Mouse (Mus musculus) lung, embryonic 15.5 days (tissue): ENCODE measurements at regions not wholly inside any gene's neighbourhood (a gene's known extent, or its start where the extent isn't known, plus 50 kb on each side); places are given as distances from the start of the nearest gene placed in this dataset.

ENCODE experiments used
- ATAC-seq: fragments of 200-750 bp; cut with Nextera tagmentation; 2 replicates; pipeline ENCODE4 v1.8.0; 2017; ENCODE audit warnings: moderate number of reproducible peaks, borderline replicate concordance; ENCODE audit not compliant: low FRiP score, low TSS enrichment; ENCODE audit errors: extremely low read depth
- H3K27ac ChIP-seq: fragments of 300-500 bp; sonication (generic); 2 replicates; pipeline ENCODE4 v1.5.1; 2015; ENCODE audit warnings: moderate library complexity, mild to moderate bottlenecking, inconsistent platforms
- H3K27me3 ChIP-seq: fragments of 300-500 bp; sonication (generic); 2 replicates; pipeline ENCODE4 v1.6.1; 2015; ENCODE audit warnings: inconsistent platforms
- H3K36me3 ChIP-seq: fragments of 300-500 bp; sonication (generic); 2 replicates; pipeline ENCODE4 v1.6.1; 2015; ENCODE audit warnings: inconsistent platforms
- H3K4me1 ChIP-seq: fragments of 300-500 bp; sonication (generic); 2 replicates; pipeline ENCODE4 v1.6.1; 2015; ENCODE audit warnings: inconsistent platforms
- H3K4me2 ChIP-seq: fragments of 300-500 bp; sonication (generic); 2 replicates; pipeline ENCODE4 v1.6.1; 2015; ENCODE audit warnings: inconsistent platforms, mild to moderate bottlenecking, moderate library complexity
- H3K4me3 ChIP-seq: fragments of 300-500 bp; sonication (generic); 2 replicates; pipeline ENCODE4 v1.5.1; 2015; ENCODE audit warnings: mild to moderate bottlenecking, inconsistent platforms
- H3K9ac ChIP-seq: fragments of 300-500 bp; sonication (generic); 2 replicates; pipeline ENCODE4 v1.6.1; 2015; ENCODE audit warnings: inconsistent platforms
- H3K9me3 ChIP-seq: fragments of 300-500 bp; sonication (generic); 2 replicates; pipeline ENCODE4 v1.6.1; 2016; ENCODE audit warnings: inconsistent platforms
- WGBS: fragments of 180-500 bp; shearing (Covaris S2); methylation state at CpG from one replicate; pipeline ENCODE4 v1.1.7; 2015; 5-methylcytosine and 5-hydroxymethylcytosine counted together

GRCm38 (mm10) chr3:139780054-139780453 is 574.6 kb downstream of the Stpg2 start:
- Histone ChIP-seq H3K9me3 (no peaks in the 10 kb centered on the region), H3K4me1 (no peaks in the 10 kb centered on the region), H3K4me2 (no peak overlapping the region), H3K4me3 (no peak overlapping the region), H3K27me3 (no peaks in the 10 kb centered on the region), H3K36me3 (no peaks in the 10 kb centered on the region), H3K9ac (no peak overlapping the region), H3K27ac (no peak overlapping the region)
- no peak for ATAC-seq
- WGBS, result 80% methylated on average over 5 of the region's 6 CpGs

- Histone ChIP-seq H3K4me3 (no peak overlapping the region), H3K27me3 (no peaks in the 10 kb centered on the region), H3K9ac (no peak overlapping the region), H3K27ac (no peak overlapping the region), H3K4me1 (no peaks in the 10 kb centered on the region), H3K4me2 (no peak overlapping the region), H3K9me3 (no peaks in the 10 kb centered on the region), H3K36me3 (no peaks in the 10 kb centered on the region)
- ATAC-seq, result no peak
- 65% methylated on average over 3 of the region's 3 CpGs for WGBS
These were observed 577.9 kb downstream of the Stpg2 start for GRCm38 (mm10) chr3:139783406-139783805.

GRCm38 (mm10) chr3:139786510-139786909 is 581.0 kb downstream of the Stpg2 start:
- Histone ChIP-seq H3K27ac (no peak overlapping the region), H3K9me3 (no peaks in the 10 kb centered on the region), H3K4me1 (no peaks in the 10 kb centered on the region), H3K9ac (no peak overlapping the region), H3K27me3 (no peaks in the 10 kb centered on the region), H3K4me3 (no peak overlapping the region), H3K4me2 (no peak overlapping the region), H3K36me3 (no peaks in the 10 kb centered on the region)
- WGBS, result 78% methylated on average over 1 of the region's 1 CpGs
- no peak for ATAC-seq

- Histone ChIP-seq H3K9ac (no peak overlapping the region), H3K27me3 (no peaks in the 10 kb centered on the region), H3K27ac (no peak overlapping the region), H3K9me3 (no peaks in the 10 kb centered on the region), H3K4me3 (no peak overlapping the region), H3K4me2 (no peak overlapping the region), H3K36me3 (no peaks in the 10 kb centered on the region), H3K4me1 (no peaks in the 10 kb centered on the region)
- 73% methylated on average over 2 of the region's 2 CpGs for WGBS
- no peak for ATAC-seq
These were observed 583.4 kb downstream of the Stpg2 start for GRCm38 (mm10) chr3:139788854-139789253.

GRCm38 (mm10) chr3:139796685-139797084 is 591.2 kb downstream of the Stpg2 start:
- Histone ChIP-seq H3K36me3 (no peaks in the 10 kb centered on the region), H3K27me3 (no peaks in the 10 kb centered on the region), H3K9ac (no peak overlapping the region), H3K4me3 (no peak overlapping the region), H3K4me2 (no peak overlapping the region), H3K9me3 (no peaks in the 10 kb centered on the region), H3K4me1 (no peaks in the 10 kb centered on the region), H3K27ac (no peak overlapping the region)
- ATAC-seq, result no peak
- WGBS, result 63% methylated on average over 1 of the region's 1 CpGs

GRCm38 (mm10) chr3:139799059-139799458 is 593.6 kb downstream of the Stpg2 start:
- no peak overlapping the region for H3K4me3 ChIP-seq
- no peaks in the 10 kb centered on the region for H3K4me1 ChIP-seq
- H3K27ac ChIP-seq, result no peak overlapping the region
- no peak for ATAC-seq
- H3K9ac ChIP-seq, result no peak overlapping the region
- no peak overlapping the region for H3K4me2 ChIP-seq
- no peaks in the 10 kb centered on the region for H3K36me3 ChIP-seq
- WGBS, result 85% methylated on average over 2 of the region's 2 CpGs
- H3K9me3 ChIP-seq, result no peaks in the 10 kb centered on the region
- no peaks in the 10 kb centered on the region for H3K27me3 ChIP-seq

GRCm38 (mm10) chr3:139802716-139803710 is 597.5 kb downstream of the Stpg2 start:
- H3K4me3 ChIP-seq, result no peak overlapping the region
- no peaks in the 10 kb centered on the region for H3K9me3 ChIP-seq
- no peak for ATAC-seq
- no peaks in the 10 kb centered on the region for H3K36me3 ChIP-seq
- WGBS, result 56% methylated on average over 7 of the region's 7 CpGs
- H3K9ac ChIP-seq, result no peak overlapping the region
- no peak overlapping the region for H3K27ac ChIP-seq
- no peaks in the 10 kb centered on the region for H3K27me3 ChIP-seq
- H3K4me1 ChIP-seq, result no peaks in the 10 kb centered on the region
- no peak overlapping the region for H3K4me2 ChIP-seq

- Histone ChIP-seq H3K4me2 (no peak overlapping the region), H3K36me3 (no peaks in the 10 kb centered on the region), H3K27ac (no peak overlapping the region), H3K9me3 (no peaks in the 10 kb centered on the region), H3K9ac (no peak overlapping the region), H3K27me3 (no peaks in the 10 kb centered on the region), H3K4me3 (no peak overlapping the region), H3K4me1 (no peaks in the 10 kb centered on the region)
- WGBS, result 73% methylated on average over 10 of the region's 10 CpGs
- ATAC-seq, result no peak
These were observed 622.5 kb downstream of the Stpg2 start for GRCm38 (mm10) chr3:139828014-139828413.

GRCm38 (mm10) chr3:139828581-139828980 is 623.1 kb downstream of the Stpg2 start:
- H3K4me2 ChIP-seq, result no peak overlapping the region
- H3K27ac ChIP-seq, result no peak overlapping the region
- no peak for ATAC-seq
- H3K27me3 ChIP-seq, result no peaks in the 10 kb centered on the region
- no peaks in the 10 kb centered on the region for H3K9me3 ChIP-seq
- no peaks in the 10 kb centered on the region for H3K4me1 ChIP-seq
- H3K9ac ChIP-seq, result no peak overlapping the region
- H3K4me3 ChIP-seq, result no peak overlapping the region
- H3K36me3 ChIP-seq, result no peaks in the 10 kb centered on the region
- WGBS, result 47% methylated on average over 2 of the region's 2 CpGs

- H3K9me3 ChIP-seq, result no peaks in the 10 kb centered on the region
- ATAC-seq, result no peak
- H3K36me3 ChIP-seq, result no peaks in the 10 kb centered on the region
- no peak overlapping the region for H3K27ac ChIP-seq
- H3K4me3 ChIP-seq, result no peak overlapping the region
- H3K27me3 ChIP-seq, result no peaks in the 10 kb centered on the region
- H3K4me2 ChIP-seq, result no peak overlapping the region
- 68% methylated on average over 5 of the region's 5 CpGs for WGBS
- no peak overlapping the region for H3K9ac ChIP-seq
- no peaks in the 10 kb centered on the region for H3K4me1 ChIP-seq
These were observed 627.1 kb downstream of the Stpg2 start for GRCm38 (mm10) chr3:139832599-139832998.

- H3K4me1 ChIP-seq, result no peaks in the 10 kb centered on the region
- ATAC-seq, result no peak
- H3K4me2 ChIP-seq, result no peak overlapping the region
- H3K4me3 ChIP-seq, result no peak overlapping the region
- no peak overlapping the region for H3K27ac ChIP-seq
- H3K27me3 ChIP-seq, result no peaks in the 10 kb centered on the region
- H3K9me3 ChIP-seq, result no peaks in the 10 kb centered on the region
- no peak overlapping the region for H3K9ac ChIP-seq
- H3K36me3 ChIP-seq, result no peaks in the 10 kb centered on the region
- 82% methylated on average over 3 of the region's 3 CpGs for WGBS
These were observed 636.5 kb downstream of the Stpg2 start for GRCm38 (mm10) chr3:139842015-139842414.

- whole genome bisulfite sequencing, result 76% methylated on average over 5 of the region's 5 CpGs
- H3K9ac ChIP-seq, result no peak overlapping the region
These were observed 637.6 kb downstream of the Stpg2 start for GRCm38 (mm10) chr3:139842988-139843605.

More at GRCm38 (mm10) chr3:139842988-139843605, 637.6 kb downstream of the Stpg2 start:
- Histone ChIP-seq H3K36me3 (no peaks in the 10 kb centered on the region), H3K27me3 (no peaks in the 10 kb centered on the region), H3K4me2 (no peak overlapping the region), H3K27ac (no peak overlapping the region), H3K9me3 (no peaks in the 10 kb centered on the region), H3K4me3 (no peak overlapping the region), H3K4me1 (no peaks in the 10 kb centered on the region)
- no peak for ATAC-seq
